Comparison of ENCODE assay signal across 18 mouse cellular contexts in the genomic region with DNA sequence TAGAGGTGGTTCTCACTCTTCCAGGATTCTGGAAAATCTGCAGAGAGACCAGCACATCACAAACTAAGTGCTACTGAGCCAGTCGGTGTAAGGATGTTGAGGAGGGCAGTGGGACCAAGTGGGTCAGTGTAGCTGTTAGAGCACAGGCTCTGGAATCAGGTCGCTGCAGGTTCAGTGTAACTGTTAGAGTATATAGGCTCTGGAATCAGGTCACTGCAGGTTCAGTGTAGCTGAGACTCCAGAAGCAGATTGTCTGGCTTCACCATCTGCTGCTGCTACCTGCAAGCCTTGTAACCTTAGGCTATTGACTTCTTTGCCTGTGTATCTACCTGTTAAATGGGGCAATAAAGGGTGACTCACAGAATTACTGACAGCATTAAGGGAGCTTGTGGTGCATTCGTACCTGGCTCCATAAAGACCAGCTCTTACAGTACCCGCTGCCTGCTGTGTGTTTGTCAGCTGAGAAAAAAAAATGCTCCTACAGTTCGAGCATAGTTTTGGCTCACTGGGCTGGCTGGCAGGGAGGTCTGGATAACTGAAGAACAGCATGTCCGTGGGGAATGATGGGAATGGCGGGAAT.
A peak's percentile ranks its signal among the peaks of the same experiment; 100 is the strongest.
DNase-seq lines count a peak whose midpoint lies in the region; ATAC-seq lines count a peak whose summit lies in the region.
"Had no signal": no experiment of that assay in that cellular context is flagged by ENCODE, and none has a peak within 500 bp of the region (broad histone marks: within the 10 kb centered on the region; RNA-seq: fewer than 3 reads in every experiment).

No protein-coding gene starts in this region.

- ATAC-seq in frontal cortex, adult (ENCODE audit: low TSS enrichment), result peak; percentile 25
- ATAC-seq: hindbrain, embryonic 16.5 days; liver, postnatal 0 days; midbrain, embryonic 16.5 days had no signal

- DNase-seq in frontal cortex, postnatal 25 days (ENCODE audit: low spot score in 2 of 2), result no peak
- peak; percentile 35 for DNase-seq in urinary bladder, postnatal 14 days (ENCODE audit: low spot score)
- DNase-seq in urinary bladder, postnatal 25 days (ENCODE audit: low spot score), result no peak
- peak; percentile 11 for DNase-seq in cerebellum, adult 8-10 months
- no peak for DNase-seq in kidney, adult 18-20 months
- no peak for DNase-seq in embryo, embryonic 9.5 days (ENCODE audit: extremely low spot score)
- DNase-seq: adrenal gland, adult 8-10 months; B cell, adult 2 months; heart, adult 11 months; kidney, adult 9 months; kidney, postnatal 25 days; liver, postnatal 0 days; lung, postnatal 10 days; right cerebral cortex, postnatal 14 days; thymus, postnatal 4 days had no signal

Comparison
In these comparisons a context has a peak if more than half of its experiments do, and no peak if none do; other contexts are left out.
1. DNase-seq: peak in urinary bladder, postnatal 14 days (single experiment) and cerebellum, adult 8-10 months (single experiment); none in frontal cortex, postnatal 25 days (0 of 2), urinary bladder, postnatal 25 days (single experiment), kidney, adult 18-20 months (single experiment) and embryo, embryonic 9.5 days (single experiment).